Mouse (Mus musculus) forebrain, embryonic 12.5 days (tissue): ENCODE results near the gene Pin1rt1. TPM values are rescaled to one million over a fixed set of nuclear protein-coding genes. Genes with fewer than 3 reads are reported as not detected.

Experiments used
- ATAC-seq: fragments of 200-750 bp; cut with Nextera tagmentation; 2 replicates; pipeline ENCODE4 v1.8.0; 2017; ENCODE audit warnings: moderate TSS enrichment; ENCODE audit not compliant: low FRiP score
- H3K27ac ChIP-seq: fragments of 300-500 bp; sonication (generic); 2 replicates; pipeline ENCODE4 v1.5.1; 2016; ENCODE audit warnings: mild to moderate bottlenecking
- H3K27me3 ChIP-seq: fragments of 300-500 bp; sonication (generic); 2 replicates; pipeline ENCODE4 v1.6.1; 2016; ENCODE audit warnings: mild to moderate bottlenecking
- H3K36me3 ChIP-seq: fragments of 300-500 bp; sonication (generic); replicated peaks from 2 replicates; pipeline ENCODE4 v1.6.1; 2016; ENCODE audit warnings: mild to moderate bottlenecking
- H3K4me1 ChIP-seq: fragments of 300-500 bp; sonication (generic); 2 replicates; pipeline ENCODE4 v1.6.1; 2016
- H3K4me2 ChIP-seq: fragments of 300-500 bp; sonication (generic); 2 replicates; pipeline ENCODE4 v1.6.1; 2016; ENCODE audit warnings: mild to moderate bottlenecking, moderate library complexity
- H3K4me3 ChIP-seq: fragments of 300-500 bp; sonication (generic); replicated peaks from 2 replicates; pipeline ENCODE4 v1.5.1; 2016; ENCODE audit warnings: mild to moderate bottlenecking
- H3K9ac ChIP-seq: fragments of 300-500 bp; sonication (generic); 2 replicates; pipeline ENCODE4 v1.6.1; 2016; ENCODE audit warnings: mild to moderate bottlenecking
- H3K9me3 ChIP-seq: fragments of 300-500 bp; sonication (generic); 2 replicates; pipeline ENCODE4 v1.6.1; 2016
- WGBS: fragments of 180-500 bp; shearing (Covaris S2); methylation state at CpG from one replicate; pipeline ENCODE4 v1.1.7; 2016; 5-methylcytosine and 5-hydroxymethylcytosine counted together
- polyA plus RNA-seq: library from polyadenylated mRNA; unstranded; fragments of >200 nt; fragmentation: Nextera tagmentation; extraction: Ambion mirVana; gene quantifications from 2 replicates; pipeline ENCODE4 v1.2.1, GENCODE M21; 2016

Pin1rt1 gene
- polyA plus RNA-seq, 1 experiment from 2014 or later = not detected

DNA sequence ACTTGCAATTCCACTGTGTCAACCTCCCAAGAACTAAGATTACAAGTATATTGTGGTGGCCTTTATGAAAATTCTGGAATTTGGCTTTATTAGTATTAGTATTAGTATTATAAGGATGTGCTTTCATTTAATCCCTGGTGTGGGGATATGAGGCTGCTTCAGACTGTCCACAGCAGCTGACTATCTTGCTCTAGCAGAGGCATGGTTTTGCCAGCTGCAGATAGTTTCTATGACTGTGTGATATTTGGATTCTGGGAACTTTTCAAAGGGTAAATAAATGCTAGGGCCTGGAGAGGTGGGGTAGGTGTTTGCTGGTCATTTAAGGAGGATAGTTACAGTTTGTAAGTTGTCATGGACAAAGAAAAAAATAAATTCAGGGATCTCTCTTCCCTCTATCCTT, 44.5 kb downstream of the Pin1rt1 start:
- no peak for ATAC-seq
- H3K36me3 ChIP-seq = no peaks in the 10 kb centered on the region; the same call in 1 of the 2 replicates
- no peak overlapping the region for H3K4me2 ChIP-seq

DNA sequence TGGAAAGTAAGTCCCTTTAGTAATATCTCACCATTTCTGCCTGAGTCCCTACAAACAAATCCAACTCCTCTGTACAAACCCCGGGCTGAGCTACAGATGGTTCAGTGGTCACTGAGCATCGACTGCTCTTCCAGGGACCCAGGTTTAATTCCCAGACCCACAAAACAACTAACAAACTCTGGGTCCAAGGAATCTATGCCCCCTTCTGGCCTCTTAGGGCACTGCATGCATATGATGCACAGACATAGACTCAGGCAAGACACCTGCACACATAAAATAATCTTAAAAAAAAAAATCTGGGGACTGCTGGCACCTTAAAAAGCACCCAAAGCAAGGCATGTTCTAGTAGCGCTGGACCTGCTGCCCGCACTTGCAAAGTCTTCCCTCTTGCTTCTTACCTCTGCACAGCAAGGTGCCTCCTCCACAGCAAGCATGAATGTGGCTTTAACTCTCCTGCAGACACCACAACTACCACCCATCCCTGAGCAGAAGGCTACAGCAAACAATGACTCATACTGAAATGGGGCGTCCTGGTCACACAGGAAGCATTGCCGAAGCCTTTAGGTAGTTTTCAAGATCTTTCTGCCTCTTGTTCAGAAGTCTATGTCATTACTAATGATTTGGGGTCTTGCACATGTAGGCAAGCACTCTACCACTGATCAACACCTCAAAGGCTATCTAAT, 46.9 kb downstream of the Pin1rt1 start:
- Histone ChIP-seq H3K4me1 (0 out of 2 replicates have a peak, but pooled peaks cover 4% of the 10 kb centered on the region), H3K4me2 (no peak overlapping the region), H3K36me3 (peaks cover 23% of the 10 kb centered on the region), H3K9me3 (no peaks in the 10 kb centered on the region), H3K27me3 (no peaks in the 10 kb centered on the region), H3K9ac (no peak overlapping the region), H3K4me3 (no peak overlapping the region), H3K27ac (no peak overlapping the region)
- WGBS = 82% methylated on average over 6 of the region's 6 CpGs
- ATAC-seq = no peak

More for the DNA sequence above, 44.5 kb downstream of the Pin1rt1 start:
- Histone ChIP-seq H3K9ac (no peak overlapping the region), H3K27ac (no peak overlapping the region), H3K27me3 (no peaks in the 10 kb centered on the region), H3K4me1 (0 out of 2 replicates have a peak, but pooled peaks cover 4% of the 10 kb centered on the region), H3K4me3 (no peak overlapping the region), H3K9me3 (no peaks in the 10 kb centered on the region)

Other genes with a start within 250 kb of the Pin1rt1 start
- 9.0 and 9.1 TPM in 2 replicates for gene Hipk3, start 221.9 kb downstream of the Pin1rt1 start, polyA plus RNA-seq
- 114 and 117 TPM in 2 replicates for gene Cstf3, start 125.9 kb downstream of the Pin1rt1 start, polyA plus RNA-seq
- 69.2 and 69.8 TPM in 2 replicates for gene Tcp11l1, start 4.2 kb downstream of the Pin1rt1 start, polyA plus RNA-seq
- gene Depdc7, start 26.5 kb upstream of the Pin1rt1 start, polyA plus RNA-seq = 5.1 and 5.4 TPM in 2 replicates
- gene Qser1, start 100.4 kb upstream of the Pin1rt1 start, polyA plus RNA-seq = 15.5 and 15.6 TPM in 2 replicates
- 0.70 and 0.94 TPM in 2 replicates for gene Prrg4, start 133.5 kb upstream of the Pin1rt1 start, polyA plus RNA-seq
- gene Ccdc73, start 151.4 kb upstream of the Pin1rt1 start, polyA plus RNA-seq = 8.8 and 9.7 TPM in 2 replicates